Mouse (Mus musculus): ENCODE results near the gene Pex7. TPM values are rescaled to one million over a fixed set of nuclear protein-coding genes. Genes with fewer than 3 reads are reported as not detected.

Gene Pex7
- polyA plus RNA-seq, 1 experiment, result 36.7 TPM

- Histone ChIP-seq H3K4me1 (ENCODE audit: control insufficient read depth, insufficient read depth, low read length) (no peaks in the 10 kb centered on the region), H3K36me3 (ENCODE audit: control insufficient read depth, insufficient read depth, low read length, poor library complexity, severe bottlenecking) (no peaks in the 10 kb centered on the region; the same call in 1 of the 2 replicates), H3K27ac (ENCODE audit: insufficient read depth, low read length) (no peak overlapping the region), H3K9me3 (replicated peaks; ENCODE audit: control insufficient read depth, insufficient read depth, low read length, poor library complexity, severe bottlenecking) (no peaks in the 10 kb centered on the region), H3K4me3 (ENCODE audit: low read depth, low read length) (no peak overlapping the region), H3K9ac (ENCODE audit: low read depth, poor library complexity, severe bottlenecking) (no peak overlapping the region), H3K27me3 (ENCODE audit: control insufficient read depth, insufficient read depth, low read length, poor library complexity, severe bottlenecking) (no peaks in the 10 kb centered on the region)
- TF ChIP-seq CTCF (IDR thresholded peaks at IDR 0.05; ENCODE audit: low read depth, low read length) (no peak), POLR2A (IDR thresholded peaks at IDR 0.05; ENCODE audit: insufficient read depth, low read length) (no peak), EP300 (IDR thresholded peaks at IDR 0.05; ENCODE audit: insufficient read depth, low read depth, low read length) (no peak)
Observed at GRCm38 (mm10) chr10:19884409-19884808, 23.1 kb downstream of the Pex7 start.

- Histone ChIP-seq H3K4me3 (ENCODE audit: low read depth, low read length) (no peak overlapping the region), H3K9me3 (replicated peaks; ENCODE audit: control insufficient read depth, insufficient read depth, low read length, poor library complexity, severe bottlenecking) (no peaks in the 10 kb centered on the region), H3K9ac (ENCODE audit: low read depth, poor library complexity, severe bottlenecking) (no peak overlapping the region), H3K36me3 (ENCODE audit: control insufficient read depth, insufficient read depth, low read length, poor library complexity, severe bottlenecking) (no peaks in the 10 kb centered on the region), H3K27me3 (ENCODE audit: control insufficient read depth, insufficient read depth, low read length, poor library complexity, severe bottlenecking) (no peaks in the 10 kb centered on the region), H3K27ac (ENCODE audit: insufficient read depth, low read length) (no peak overlapping the region), H3K4me1 (ENCODE audit: control insufficient read depth, insufficient read depth, low read length) (no peaks in the 10 kb centered on the region)
- TF ChIP-seq CTCF (IDR thresholded peaks at IDR 0.05; ENCODE audit: low read depth, low read length) (no peak), POLR2A (IDR thresholded peaks at IDR 0.05; ENCODE audit: insufficient read depth, low read length) (no peak), EP300 (IDR thresholded peaks at IDR 0.05; ENCODE audit: insufficient read depth, low read depth, low read length) (no peak)
Observed at GRCm38 (mm10) chr10:19880437-19880836, 27.1 kb downstream of the Pex7 start.

GRCm38 (mm10) chr10:19879161-19879560 is 28.3 kb downstream of the Pex7 start:
- H3K9ac ChIP-seq (ENCODE audit: low read depth, poor library complexity, severe bottlenecking), result no peak overlapping the region
- no peak overlapping the region for H3K4me3 ChIP-seq (ENCODE audit: low read depth, low read length)
- no peaks in the 10 kb centered on the region for H3K27me3 ChIP-seq (ENCODE audit: control insufficient read depth, insufficient read depth, low read length, poor library complexity, severe bottlenecking)
- no peak for TF ChIP-seq CTCF (IDR thresholded peaks at IDR 0.05; ENCODE audit: low read depth, low read length)
- TF ChIP-seq POLR2A (IDR thresholded peaks at IDR 0.05; ENCODE audit: insufficient read depth, low read length), result no peak
- no peak for TF ChIP-seq EP300 (IDR thresholded peaks at IDR 0.05; ENCODE audit: insufficient read depth, low read depth, low read length)
- no peaks in the 10 kb centered on the region for H3K36me3 ChIP-seq (ENCODE audit: control insufficient read depth, insufficient read depth, low read length, poor library complexity, severe bottlenecking)
- no peak overlapping the region for H3K27ac ChIP-seq (ENCODE audit: insufficient read depth, low read length)
- H3K4me1 ChIP-seq (ENCODE audit: control insufficient read depth, insufficient read depth, low read length), result no peaks in the 10 kb centered on the region
- H3K9me3 ChIP-seq (replicated peaks; ENCODE audit: control insufficient read depth, insufficient read depth, low read length, poor library complexity, severe bottlenecking), result no peaks in the 10 kb centered on the region

- no peak overlapping the region for H3K27ac ChIP-seq (ENCODE audit: insufficient read depth, low read length)
- TF ChIP-seq POLR2A (IDR thresholded peaks at IDR 0.05; ENCODE audit: insufficient read depth, low read length) (no peak), CTCF (IDR thresholded peaks at IDR 0.05; ENCODE audit: low read depth, low read length) (no peak), EP300 (IDR thresholded peaks at IDR 0.05; ENCODE audit: insufficient read depth, low read depth, low read length) (no peak)
Observed at GRCm38 (mm10) chr10:19877679-19878078, 29.8 kb downstream of the Pex7 start.

GRCm38 (mm10) chr10:19877257-19877656 is 30.2 kb downstream of the Pex7 start:
- TF ChIP-seq EP300 (IDR thresholded peaks at IDR 0.05; ENCODE audit: insufficient read depth, low read depth, low read length) (no peak), CTCF (IDR thresholded peaks at IDR 0.05; ENCODE audit: low read depth, low read length) (no peak), POLR2A (IDR thresholded peaks at IDR 0.05; ENCODE audit: insufficient read depth, low read length) (no peak)
- no peak overlapping the region for H3K9ac ChIP-seq (ENCODE audit: low read depth, poor library complexity, severe bottlenecking)
- H3K4me3 ChIP-seq (ENCODE audit: low read depth, low read length), result no peak overlapping the region
- H3K4me1 ChIP-seq (ENCODE audit: control insufficient read depth, insufficient read depth, low read length), result no peaks in the 10 kb centered on the region
- H3K27me3 ChIP-seq (ENCODE audit: control insufficient read depth, insufficient read depth, low read length, poor library complexity, severe bottlenecking), result no peaks in the 10 kb centered on the region
- H3K27ac ChIP-seq (ENCODE audit: insufficient read depth, low read length), result no peak overlapping the region
- no peaks in the 10 kb centered on the region for H3K36me3 ChIP-seq (ENCODE audit: control insufficient read depth, insufficient read depth, low read length, poor library complexity, severe bottlenecking)
- no peaks in the 10 kb centered on the region for H3K9me3 ChIP-seq (replicated peaks; ENCODE audit: control insufficient read depth, insufficient read depth, low read length, poor library complexity, severe bottlenecking)

More at GRCm38 (mm10) chr10:19877679-19878078, 29.8 kb downstream of the Pex7 start:
- H3K9me3 ChIP-seq (replicated peaks; ENCODE audit: control insufficient read depth, insufficient read depth, low read length, poor library complexity, severe bottlenecking), result no peaks in the 10 kb centered on the region
- H3K9ac ChIP-seq (ENCODE audit: low read depth, poor library complexity, severe bottlenecking), result no peak overlapping the region
- no peaks in the 10 kb centered on the region for H3K27me3 ChIP-seq (ENCODE audit: control insufficient read depth, insufficient read depth, low read length, poor library complexity, severe bottlenecking)
- H3K4me3 ChIP-seq (ENCODE audit: low read depth, low read length), result no peak overlapping the region
- H3K4me1 ChIP-seq (ENCODE audit: control insufficient read depth, insufficient read depth, low read length), result no peaks in the 10 kb centered on the region
- no peaks in the 10 kb centered on the region for H3K36me3 ChIP-seq (ENCODE audit: control insufficient read depth, insufficient read depth, low read length, poor library complexity, severe bottlenecking)

GRCm38 (mm10) chr10:19876669-19877068 is 30.8 kb downstream of the Pex7 start:
- Histone ChIP-seq H3K27ac (ENCODE audit: insufficient read depth, low read length) (no peak overlapping the region), H3K27me3 (ENCODE audit: control insufficient read depth, insufficient read depth, low read length, poor library complexity, severe bottlenecking) (no peaks in the 10 kb centered on the region), H3K36me3 (ENCODE audit: control insufficient read depth, insufficient read depth, low read length, poor library complexity, severe bottlenecking) (no peaks in the 10 kb centered on the region), H3K9ac (ENCODE audit: low read depth, poor library complexity, severe bottlenecking) (no peak overlapping the region), H3K4me1 (ENCODE audit: control insufficient read depth, insufficient read depth, low read length) (no peaks in the 10 kb centered on the region), H3K4me3 (ENCODE audit: low read depth, low read length) (no peak overlapping the region), H3K9me3 (replicated peaks; ENCODE audit: control insufficient read depth, insufficient read depth, low read length, poor library complexity, severe bottlenecking) (no peaks in the 10 kb centered on the region)
- TF ChIP-seq POLR2A (IDR thresholded peaks at IDR 0.05; ENCODE audit: insufficient read depth, low read length), result no peak
- no peak for TF ChIP-seq EP300 (IDR thresholded peaks at IDR 0.05; ENCODE audit: insufficient read depth, low read depth, low read length)
- no peak for TF ChIP-seq CTCF (IDR thresholded peaks at IDR 0.05; ENCODE audit: low read depth, low read length)

Data from ES-Bruce4 (cell line).